Mouse (Mus musculus): ENCODE data around the gene E130208F15Rik. TPM values are rescaled to one million over a fixed set of nuclear protein-coding genes. Genes with fewer than 3 reads are reported as not detected.

E130208F15Rik gene
- polyA plus RNA-seq, 1 experiment from 2014 or later, result not detected

GRCm38 (mm10) chr7:30314721-30315155 lies 6.8 kb upstream of the E130208F15Rik start, which contains the start of gene Syne4:
TSS of gene Syne4 (plus strand) at chr7:30314807.
- Histone ChIP-seq H3K27ac (ENCODE audit: low read depth, low read length) (peak within 1 kb of the TSS; percentile 71; the same call in 1 of the 2 replicates), H3K9me3 (ENCODE audit: control insufficient read depth, low read length) (no peaks in the 10 kb centered on the region), H3K4me3 (ENCODE audit: low read length) (peak within 1 kb of the TSS; percentile 43), H3K27me3 (ENCODE audit: control insufficient read depth, insufficient read depth, low read length) (no peaks in the 10 kb centered on the region), H3K4me1 (ENCODE audit: control insufficient read depth, insufficient read depth, low read length) (peaks cover 9% of the 10 kb centered on the region; the same call in 1 of the 2 replicates), H3K4me2 (replicated peaks; ENCODE audit: low read depth, low read length) (peak within 1 kb of the TSS; percentile 51), H3K36me3 (ENCODE audit: control insufficient read depth, insufficient read depth, low read length) (peaks cover 6% of the 10 kb centered on the region; the same call in 1 of the 2 replicates), H3K9ac (ENCODE audit: low read depth, low read length) (peak within 1 kb of the TSS; percentile 58)
- WGBS, result 0% methylated on average over 9 of the region's 9 CpGs
- ATAC-seq (ENCODE audit: low FRiP score, low TSS enrichment), result peak; percentile 83

- Histone ChIP-seq H3K4me3 (ENCODE audit: low read length) (peak overlapping the region; percentile 43), H3K9me3 (ENCODE audit: control insufficient read depth, low read length) (no peaks in the 10 kb centered on the region), H3K27ac (ENCODE audit: low read depth, low read length) (no peak overlapping the region), H3K27me3 (ENCODE audit: control insufficient read depth, insufficient read depth, low read length) (no peaks in the 10 kb centered on the region), H3K9ac (ENCODE audit: low read depth, low read length) (peak overlapping the region; percentile 58), H3K36me3 (ENCODE audit: control insufficient read depth, insufficient read depth, low read length) (peaks cover 4% of the 10 kb centered on the region; the same call in 1 of the 2 replicates), H3K4me1 (ENCODE audit: control insufficient read depth, insufficient read depth, low read length) (peaks cover 10% of the 10 kb centered on the region; the same call in 1 of the 2 replicates), H3K4me2 (replicated peaks; ENCODE audit: low read depth, low read length) (peak overlapping the region; percentile 51)
- WGBS, result 69% methylated on average over 13 of the region's 13 CpGs
- no peak for ATAC-seq (ENCODE audit: low FRiP score, low TSS enrichment)
Measured at GRCm38 (mm10) chr7:30315559-30316529, 5.7 kb upstream of the E130208F15Rik start.

DNA sequence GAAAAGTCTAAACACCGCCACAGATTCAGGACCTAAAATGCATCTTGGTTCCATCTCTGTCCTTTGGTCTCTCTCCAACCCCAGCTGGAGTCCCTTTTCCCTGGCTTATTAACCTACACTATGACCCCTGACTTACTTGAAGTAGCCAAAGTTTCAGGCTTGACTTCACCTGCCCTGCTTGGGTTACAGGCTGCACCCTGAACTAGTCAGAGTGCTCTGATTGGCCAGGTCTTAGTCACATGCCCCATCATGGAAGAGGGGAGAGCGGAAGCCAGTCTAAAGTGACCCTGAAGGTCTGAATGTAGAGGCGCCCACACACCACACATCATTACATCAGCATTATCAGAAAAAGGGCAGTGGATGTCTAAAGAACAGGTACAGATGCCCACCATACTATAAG lies 3.4 kb upstream of the E130208F15Rik start:
- Histone ChIP-seq H3K4me3 (ENCODE audit: low read length) (no peak overlapping the region), H3K27me3 (ENCODE audit: control insufficient read depth, insufficient read depth, low read length) (no peaks in the 10 kb centered on the region), H3K9me3 (ENCODE audit: control insufficient read depth, low read length) (no peaks in the 10 kb centered on the region), H3K27ac (ENCODE audit: low read depth, low read length) (no peak overlapping the region), H3K36me3 (ENCODE audit: control insufficient read depth, insufficient read depth, low read length) (no peaks in the 10 kb centered on the region), H3K4me2 (replicated peaks; ENCODE audit: low read depth, low read length) (no peak overlapping the region), H3K4me1 (ENCODE audit: control insufficient read depth, insufficient read depth, low read length) (peaks cover 21% of the 10 kb centered on the region), H3K9ac (ENCODE audit: low read depth, low read length) (no peak overlapping the region)
- WGBS, result 70% methylated on average over 3 of the region's 3 CpGs
- no peak for ATAC-seq (ENCODE audit: low FRiP score, low TSS enrichment)

DNA sequence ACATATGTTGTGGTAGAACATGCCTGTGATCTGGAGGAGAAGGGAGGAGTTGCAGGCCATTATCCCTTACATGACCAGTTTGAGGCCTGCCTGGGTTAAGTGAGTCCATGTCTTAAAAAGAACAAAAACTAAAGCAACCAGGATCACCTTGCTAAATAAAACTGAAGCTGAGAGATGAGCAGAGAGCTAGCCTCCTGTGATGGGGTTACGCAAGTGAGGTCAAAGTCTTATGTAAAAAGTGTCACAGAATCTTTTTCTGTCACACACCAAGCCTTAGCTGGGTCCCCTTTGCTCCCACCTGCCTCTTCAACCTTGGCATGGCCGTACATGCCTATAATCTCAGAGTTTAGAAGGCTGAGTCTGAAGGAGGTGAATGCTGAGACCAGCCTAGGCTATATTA lies 594 bp upstream of the E130208F15Rik start:
- Histone ChIP-seq H3K36me3 (ENCODE audit: control insufficient read depth, insufficient read depth, low read length) (no peaks in the 10 kb centered on the region), H3K9ac (ENCODE audit: low read depth, low read length) (no peak overlapping the region)
- 82% methylated on average over 2 of the region's 2 CpGs for WGBS

DNA sequence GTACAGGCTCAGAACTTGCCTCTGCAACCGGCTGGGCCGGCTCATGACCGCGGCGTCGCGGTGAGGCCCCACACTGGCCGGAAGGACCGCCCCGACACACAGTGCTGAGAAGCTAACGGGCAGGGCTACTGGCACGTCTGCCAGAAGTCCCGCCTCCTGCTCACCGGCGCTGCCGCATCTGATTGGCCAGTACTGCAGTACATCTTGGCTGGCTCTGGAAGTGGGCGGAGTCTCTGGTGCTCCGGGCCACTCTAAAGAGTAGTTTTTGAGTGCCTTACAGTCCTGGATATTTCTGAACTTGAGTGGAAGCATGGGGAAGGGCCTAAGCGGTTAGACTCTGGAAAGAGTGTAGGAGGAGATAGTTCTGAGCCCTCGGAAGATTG lies 736 bp downstream of the E130208F15Rik start:
- peak; percentile 98 for ATAC-seq (ENCODE audit: low FRiP score, low TSS enrichment)
- peak overlapping the region; percentile 78 for H3K9ac ChIP-seq (ENCODE audit: low read depth, low read length)
- H3K36me3 ChIP-seq (ENCODE audit: control insufficient read depth, insufficient read depth, low read length), result no peaks in the 10 kb centered on the region
- peaks cover 3% of the 10 kb centered on the region; the same call in 1 of the 2 replicates for H3K9me3 ChIP-seq (ENCODE audit: control insufficient read depth, low read length)
- H3K4me3 ChIP-seq (ENCODE audit: low read length), result peak overlapping the region; percentile 82
- H3K27me3 ChIP-seq (ENCODE audit: control insufficient read depth, insufficient read depth, low read length), result no peaks in the 10 kb centered on the region
- peak overlapping the region; percentile 84 for H3K27ac ChIP-seq (ENCODE audit: low read depth, low read length)
- peak overlapping the region; percentile 79 for H3K4me2 ChIP-seq (replicated peaks; ENCODE audit: low read depth, low read length)
- peaks cover 16% of the 10 kb centered on the region for H3K4me1 ChIP-seq (ENCODE audit: control insufficient read depth, insufficient read depth, low read length)
- WGBS, result under 1% methylated on average over 20 of the region's 20 CpGs

More for the DNA sequence above, 594 bp upstream of the E130208F15Rik start:
- Histone ChIP-seq H3K27me3 (ENCODE audit: control insufficient read depth, insufficient read depth, low read length) (no peaks in the 10 kb centered on the region), H3K4me3 (ENCODE audit: low read length) (peak overlapping the region; percentile 82; the same call in 1 of the 2 replicates), H3K9me3 (ENCODE audit: control insufficient read depth, low read length) (peaks cover 3% of the 10 kb centered on the region; the same call in 1 of the 2 replicates), H3K4me2 (replicated peaks; ENCODE audit: low read depth, low read length) (peak overlapping the region; percentile 79), H3K4me1 (ENCODE audit: control insufficient read depth, insufficient read depth, low read length) (peaks cover 13% of the 10 kb centered on the region), H3K27ac (ENCODE audit: low read depth, low read length) (no peak overlapping the region)
- no peak for ATAC-seq (ENCODE audit: low FRiP score, low TSS enrichment)

DNA sequence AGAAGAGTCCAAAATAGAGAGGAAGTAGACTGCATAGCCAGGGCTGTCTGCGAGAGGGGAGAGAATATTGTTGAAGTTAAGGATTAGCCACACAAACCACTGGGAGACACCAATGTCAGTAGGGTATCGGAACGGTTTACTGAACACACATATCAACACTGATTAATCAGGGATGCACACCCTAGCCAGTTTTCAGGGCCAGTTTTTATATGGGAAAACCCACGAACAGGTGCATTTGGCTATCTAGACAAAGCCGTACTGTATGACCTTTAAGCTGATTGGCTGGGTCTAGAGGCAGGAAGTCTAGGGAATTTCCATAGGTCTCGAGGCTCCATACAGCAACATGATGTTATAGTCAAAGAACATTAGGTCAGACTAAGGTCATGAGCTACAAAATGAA lies 1.3 kb downstream of the E130208F15Rik start:
- 40% methylated on average over 6 of the region's 6 CpGs for WGBS
- H3K4me1 ChIP-seq (ENCODE audit: control insufficient read depth, insufficient read depth, low read length), result peaks cover 19% of the 10 kb centered on the region
- no peak for ATAC-seq (ENCODE audit: low FRiP score, low TSS enrichment)
- no peaks in the 10 kb centered on the region for H3K27me3 ChIP-seq (ENCODE audit: control insufficient read depth, insufficient read depth, low read length)
- H3K9me3 ChIP-seq (ENCODE audit: control insufficient read depth, low read length), result peaks cover 3% of the 10 kb centered on the region; the same call in 1 of the 2 replicates
- H3K27ac ChIP-seq (ENCODE audit: low read depth, low read length), result peak overlapping the region; percentile 81
- peak overlapping the region; percentile 43; the same call in 1 of the 2 replicates for H3K9ac ChIP-seq (ENCODE audit: low read depth, low read length)
- H3K36me3 ChIP-seq (ENCODE audit: control insufficient read depth, insufficient read depth, low read length), result no peaks in the 10 kb centered on the region
- peak overlapping the region; percentile 82 for H3K4me3 ChIP-seq (ENCODE audit: low read length)
- peak overlapping the region; percentile 48 for H3K4me2 ChIP-seq (replicated peaks; ENCODE audit: low read depth, low read length)

DNA sequence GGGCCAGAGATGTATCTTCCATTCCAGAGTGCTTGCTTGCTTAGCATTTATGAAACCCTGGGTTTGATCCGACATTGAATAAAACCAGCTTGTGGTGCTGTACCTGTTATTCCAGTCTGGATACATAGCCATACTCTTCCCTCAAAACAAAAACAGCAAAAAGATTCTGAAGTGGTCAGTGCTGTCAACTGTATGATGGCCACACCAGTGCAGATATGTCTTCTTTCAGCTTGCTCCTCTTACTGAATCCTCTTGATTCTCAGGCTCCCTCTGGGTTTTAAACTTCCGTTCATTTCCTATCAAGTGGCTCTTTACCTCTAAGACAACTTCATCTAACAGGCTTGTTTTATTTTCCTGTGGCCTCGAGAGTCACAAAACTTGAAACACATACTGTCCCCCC lies 2.3 kb downstream of the E130208F15Rik start, which contains the start of gene Sdhaf1:
Sdhaf1 (minus strand) TSS at position 101 of the 400 bp plus-strand sequence.
- Histone ChIP-seq H3K4me1 (ENCODE audit: control insufficient read depth, insufficient read depth, low read length) (peaks cover 19% of the 10 kb centered on the region), H3K9me3 (ENCODE audit: control insufficient read depth, low read length) (peaks cover 3% of the 10 kb centered on the region; the same call in 1 of the 2 replicates), H3K27ac (ENCODE audit: low read depth, low read length) (peak within 1 kb of the TSS; percentile 81), H3K4me2 (replicated peaks; ENCODE audit: low read depth, low read length) (peak within 1 kb of the TSS; percentile 48), H3K4me3 (ENCODE audit: low read length) (peak within 1 kb of the TSS; percentile 82), H3K36me3 (ENCODE audit: control insufficient read depth, insufficient read depth, low read length) (no peaks in the 10 kb centered on the region), H3K27me3 (ENCODE audit: control insufficient read depth, insufficient read depth, low read length) (no peaks in the 10 kb centered on the region), H3K9ac (ENCODE audit: low read depth, low read length) (peak within 1 kb of the TSS; percentile 43; the same call in 1 of the 2 replicates)
- WGBS, result 78% methylated on average over 3 of the region's 3 CpGs
- no peak for ATAC-seq (ENCODE audit: low FRiP score, low TSS enrichment)

DNA sequence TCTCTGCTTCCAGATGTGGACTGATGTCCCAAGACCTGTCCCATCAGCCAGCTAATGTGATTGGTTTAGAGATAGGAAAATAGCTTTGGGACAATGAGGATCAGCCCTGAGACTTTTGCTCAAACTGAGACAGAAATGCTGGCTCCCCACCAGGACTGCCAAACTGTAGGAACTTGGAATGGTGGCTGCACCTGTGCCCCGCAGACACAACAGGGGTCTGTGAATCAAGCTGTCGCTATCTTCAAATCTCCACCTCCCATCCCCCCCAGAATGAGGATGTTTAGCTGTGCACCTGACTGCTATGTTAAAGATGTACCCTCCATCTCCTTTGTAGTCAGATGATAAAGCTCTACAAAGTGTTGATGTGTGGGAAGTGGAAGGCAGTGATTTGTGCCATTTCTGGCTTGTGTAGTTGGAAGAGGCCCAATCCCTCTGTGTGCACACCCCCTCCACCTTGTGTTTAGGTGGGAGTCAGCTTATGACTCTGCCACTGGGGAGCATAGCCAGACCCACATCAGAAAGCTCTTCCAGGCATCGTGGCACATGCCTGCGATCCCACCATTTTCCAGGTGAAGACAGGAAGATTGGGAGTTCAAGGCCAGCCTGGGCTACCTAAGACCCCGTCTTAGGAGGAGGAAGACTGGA lies 2.9 kb downstream of the E130208F15Rik start:
- ATAC-seq (ENCODE audit: low FRiP score, low TSS enrichment), result no peak
- Histone ChIP-seq H3K4me1 (ENCODE audit: control insufficient read depth, insufficient read depth, low read length) (peaks cover 19% of the 10 kb centered on the region), H3K36me3 (ENCODE audit: control insufficient read depth, insufficient read depth, low read length) (no peaks in the 10 kb centered on the region), H3K27ac (ENCODE audit: low read depth, low read length) (no peak overlapping the region), H3K27me3 (ENCODE audit: control insufficient read depth, insufficient read depth, low read length) (no peaks in the 10 kb centered on the region), H3K9ac (ENCODE audit: low read depth, low read length) (no peak overlapping the region), H3K9me3 (ENCODE audit: control insufficient read depth, low read length) (peaks cover 3% of the 10 kb centered on the region; the same call in 1 of the 2 replicates), H3K4me2 (replicated peaks; ENCODE audit: low read depth, low read length) (no peak overlapping the region), H3K4me3 (ENCODE audit: low read length) (no peak overlapping the region)
- whole genome bisulfite sequencing, result 89% methylated on average over 5 of the region's 5 CpGs

All from kidney, embryonic 14.5 days (tissue).